Mouse (Mus musculus) kidney, adult 9 months (tissue): ENCODE measurements around the gene Olfr1015.

Experiments used
- DNase-seq: peaks from one replicate; pipeline ENCODE4 v3.0.0; 2022

The Olfr1015 gene

DNA sequence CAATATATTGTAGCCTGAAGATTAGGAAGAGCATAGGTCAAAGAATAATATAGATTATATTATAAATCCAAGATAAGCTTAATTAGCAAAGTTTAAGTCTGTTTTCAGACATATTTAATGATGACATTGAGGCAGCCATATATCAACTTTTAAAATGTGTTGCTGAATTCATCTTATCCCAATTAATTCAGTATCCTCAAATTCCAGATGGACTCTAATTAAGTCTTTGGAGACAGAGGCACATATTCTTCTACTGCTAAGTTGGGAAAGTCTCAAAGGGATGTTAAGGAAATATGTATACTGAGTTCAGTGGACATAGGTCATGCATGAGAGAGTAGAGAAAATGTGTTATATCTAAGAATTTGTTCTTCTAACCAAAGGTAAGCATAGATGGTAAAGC is at the start of gene Olfr1015:
Olfr1015 (plus strand) TSS at position 301 of the 400 bp plus-strand sequence.
- no peak for DNase-seq

GRCm38 (mm10) chr2:85753822-85754221 is 28.0 kb upstream of the Olfr1015 start:
- no peak for DNase-seq

GRCm38 (mm10) chr2:85762666-85763065 is 19.2 kb upstream of the Olfr1015 start, which contains the start of gene Olfr1012:
Olfr1012 (minus strand) TSS chr2:85762766.
- DNase-seq: no peak

DNA sequence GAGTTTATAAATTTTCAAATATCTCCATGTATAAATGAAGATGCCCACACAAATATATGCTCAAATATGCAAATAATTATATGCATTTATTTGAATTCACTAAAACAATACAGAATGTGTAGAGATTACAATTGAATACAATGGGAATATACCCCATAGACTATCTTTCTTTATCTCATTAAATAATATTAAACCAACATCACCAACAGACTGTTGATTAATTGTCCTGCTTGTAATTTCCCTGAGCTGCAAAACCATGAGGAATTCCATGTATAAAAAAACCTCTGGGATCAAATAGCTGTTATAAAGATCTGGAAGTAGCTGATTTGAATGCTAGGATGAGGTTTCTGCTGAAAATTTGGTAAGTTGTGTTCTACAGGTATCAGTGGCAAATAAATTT is 15.0 kb upstream of the Olfr1015 start, which contains the start of gene Olfr1013:
Olfr1013 (plus strand) TSS at position 301 of the 400 bp plus-strand sequence.
- no peak for DNase-seq

GRCm38 (mm10) chr2:85772413-85772812 is 9.4 kb upstream of the Olfr1015 start, which contains the start of gene Olfr1014:
Olfr1014 (plus strand) TSS chr2:85772713.
- DNase-seq: no peak

GRCm38 (mm10) chr2:85792331-85792730 is 10.5 kb downstream of the Olfr1015 start:
- no peak for DNase-seq

DNA sequence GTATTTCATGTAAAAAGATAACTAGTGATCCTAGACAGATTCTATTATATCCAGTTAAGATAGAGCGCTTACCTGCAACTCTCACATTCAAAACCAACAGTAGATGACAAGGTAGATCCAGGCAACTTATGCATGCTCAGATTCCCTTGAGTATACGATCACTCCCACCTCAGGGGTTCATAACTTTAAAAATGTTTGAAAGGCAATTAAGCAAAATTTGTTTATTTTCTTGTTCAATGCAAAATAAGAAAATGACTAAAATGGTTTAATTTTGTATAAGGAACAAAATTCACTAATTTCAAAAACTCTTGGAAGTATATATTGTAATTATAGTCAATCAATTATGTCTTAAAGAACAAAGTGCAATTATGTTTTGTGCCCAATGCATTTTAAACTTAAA is 20.6 kb downstream of the Olfr1015 start, which contains the start of gene Olfr1016:
Olfr1016 (minus strand) TSS at position 101 of the 400 bp plus-strand sequence.
- DNase-seq: no peak

DNA sequence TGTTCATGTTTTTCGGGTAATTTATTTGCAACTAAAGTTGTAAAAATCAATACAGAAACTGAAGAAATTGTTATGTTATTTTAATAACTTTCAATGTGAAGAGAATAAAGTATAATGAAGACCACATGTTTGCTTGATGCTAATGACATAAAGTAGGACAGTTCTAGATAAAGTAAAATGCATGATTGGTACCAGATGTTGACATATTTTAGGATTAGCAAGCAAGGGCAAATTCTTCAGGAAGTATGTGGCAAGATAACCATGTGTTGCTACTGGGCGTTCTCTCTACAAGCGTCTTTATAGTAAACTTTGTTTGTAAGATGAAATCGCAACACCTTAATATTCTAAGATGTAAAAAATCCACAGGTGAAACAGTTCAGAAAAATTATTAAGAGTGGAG is 22.7 kb downstream of the Olfr1015 start:
- no peak for DNase-seq

DNA sequence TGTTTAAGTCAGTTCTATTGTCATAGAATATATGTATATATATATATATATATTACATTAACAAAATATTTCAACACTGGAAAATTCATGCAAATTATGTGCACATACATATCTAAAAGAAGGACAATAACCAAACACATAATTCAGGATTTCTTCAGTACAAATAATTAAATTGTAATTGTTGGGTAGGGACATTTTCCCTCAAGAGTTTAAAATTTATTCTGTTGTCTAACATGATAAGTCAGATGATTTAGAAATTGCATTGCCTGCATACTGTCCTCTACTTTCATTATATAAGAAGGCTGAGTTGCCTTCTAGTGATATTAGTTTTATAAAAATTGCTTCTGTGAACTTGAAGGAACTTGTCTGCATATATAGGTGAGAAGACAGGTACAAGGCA is 36.4 kb downstream of the Olfr1015 start, which contains the start of gene Olfr1018:
Olfr1018 (plus strand) TSS at position 301 of the 400 bp plus-strand sequence.
- DNase-seq: no peak
